Mouse (Mus musculus) spleen, adult 10 weeks (tissue): ENCODE data around the gene Vmn1r47. TPM values are rescaled to one million over a fixed set of nuclear protein-coding genes. Genes with fewer than 3 reads are reported as not detected.

Source experiments
- polyA plus RNA-seq: library from polyadenylated mRNA; stranded (reverse); fragments of 350-450 nt; fragmentation: Illumina TruSeq; extraction: RNeasy Lipid Tissue Mini Kit (QIAGEN cat#74804); gene quantifications from one replicate; pipeline ENCODE4 v1.2.3, GENCODE M21; 2015; ENCODE audit warnings: low replicate concordance; ENCODE audit not compliant: insufficient read depth

Gene Vmn1r47
- not detected for polyA plus RNA-seq

GRCm38 (mm10) chr6:90015847-90016246 lies at the start of gene Vmn1r47:
TSS of gene Vmn1r47 (plus strand) at chr6:90016147.

DNA sequence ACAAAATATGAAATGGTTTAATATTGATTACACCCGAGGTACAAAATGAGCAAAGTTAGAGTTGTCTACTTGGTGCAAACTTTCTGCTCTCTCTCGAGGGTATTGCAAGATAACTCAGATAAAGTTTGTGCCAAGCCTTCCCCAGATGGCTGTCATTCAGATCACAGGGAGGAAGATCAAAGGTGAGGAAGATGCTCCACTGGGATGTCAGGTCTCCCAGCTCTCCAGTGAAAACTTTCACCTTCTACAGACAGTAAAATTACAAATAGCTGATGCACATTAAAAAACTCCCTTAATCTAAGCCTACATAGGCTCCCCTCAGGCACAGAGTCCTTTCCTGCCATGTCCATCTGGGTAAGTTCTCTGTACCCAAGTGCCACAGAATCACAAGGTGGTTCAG lies 46.9 kb upstream of the Vmn1r47 start, which contains the start of gene Vmn1r46:
Vmn1r46 (plus strand) TSS at position 301 of the 400 bp plus-strand sequence.

GRCm38 (mm10) chr6:90036741-90037140 lies 20.8 kb downstream of the Vmn1r47 start, which contains the start of gene Vmn1r48:
TSS of gene Vmn1r48 (minus strand) at chr6:90036841.

Other genes starting within 250 kb of the Vmn1r47 start
- not detected for gene Vmn1r42, start 139.7 kb upstream of the Vmn1r47 start, polyA plus RNA-seq
- not detected for gene Vmn1r43, start 139.7 kb upstream of the Vmn1r47 start, polyA plus RNA-seq
- not detected for gene Vmn1r44, start 132.5 kb upstream of the Vmn1r47 start, polyA plus RNA-seq
- gene Vmn1r45, start 75.5 kb upstream of the Vmn1r47 start, polyA plus RNA-seq = not detected
- gene Vmn1r46, start 46.8 kb upstream of the Vmn1r47 start, polyA plus RNA-seq = not detected
- gene Vmn1r48, start 20.7 kb downstream of the Vmn1r47 start, polyA plus RNA-seq = not detected
- not detected for gene Vmn1r49, start 62.4 kb downstream of the Vmn1r47 start, polyA plus RNA-seq
- not detected for gene Vmn1r50, start 85.3 kb downstream of the Vmn1r47 start, polyA plus RNA-seq
- gene Vmn1r51, start 106.4 kb downstream of the Vmn1r47 start, polyA plus RNA-seq = not detected
- not detected for gene Vmn1r52, start 158.7 kb downstream of the Vmn1r47 start, polyA plus RNA-seq
- gene V1ra8, start 186.6 kb downstream of the Vmn1r47 start, polyA plus RNA-seq = not detected
- not detected for gene Vmn1r53, start 208.3 kb downstream of the Vmn1r47 start, polyA plus RNA-seq
- gene Vmn1r54, start 230.2 kb downstream of the Vmn1r47 start, polyA plus RNA-seq = not detected